Mouse (Mus musculus) fat pad, adult 2 months (tissue): ENCODE results near the gene Slc22a20.

ENCODE experiments used
- DNase-seq: peaks from one replicate; pipeline ENCODE4 v3.0.0-alpha.2; 2011; ENCODE audit warnings: low read depth, low spot score; ENCODE audit errors: extremely low read depth

The Slc22a20 gene

GRCm38 (mm10) chr19:5953201-5953770, 32.7 kb downstream of the Slc22a20 start:
- DNase-seq: no peak

GRCm38 (mm10) chr19:5952071-5952691, 33.8 kb downstream of the Slc22a20 start:
- no peak for DNase-seq

DNA sequence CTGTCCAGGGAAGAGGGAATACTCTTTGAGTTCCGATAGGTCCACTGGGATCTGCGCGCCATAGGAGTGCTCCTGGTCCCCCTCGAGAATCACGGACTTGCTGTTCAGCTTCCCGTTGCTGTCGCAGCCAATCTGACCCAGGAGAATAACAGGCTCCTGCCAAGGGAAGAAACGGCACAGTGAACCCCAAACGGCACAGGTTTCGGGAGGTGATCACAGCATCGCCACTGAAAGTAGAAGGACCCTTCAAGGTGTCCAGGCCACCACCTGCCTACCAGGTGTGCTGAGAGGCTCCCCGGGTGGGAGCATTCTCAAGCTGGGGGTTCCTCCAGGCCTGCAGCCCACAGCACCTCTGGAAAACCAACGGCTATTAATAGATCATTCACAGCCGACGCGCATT, 34.3 kb downstream of the Slc22a20 start:
- DNase-seq: no peak

- DNase-seq: no peak
Measured at GRCm38 (mm10) chr19:5950218-5950617, 35.7 kb downstream of the Slc22a20 start.

GRCm38 (mm10) chr19:5945891-5946290, 40.1 kb downstream of the Slc22a20 start:
- DNase-seq: no peak

- no peak for DNase-seq
Measured at GRCm38 (mm10) chr19:5945027-5945426, 40.9 kb downstream of the Slc22a20 start.

GRCm38 (mm10) chr19:5944145-5944544, 41.8 kb downstream of the Slc22a20 start:
- no peak for DNase-seq

GRCm38 (mm10) chr19:5943404-5943803, 42.5 kb downstream of the Slc22a20 start:
- DNase-seq: no peak

GRCm38 (mm10) chr19:5942581-5942980, 43.4 kb downstream of the Slc22a20 start:
- no peak for DNase-seq

DNA sequence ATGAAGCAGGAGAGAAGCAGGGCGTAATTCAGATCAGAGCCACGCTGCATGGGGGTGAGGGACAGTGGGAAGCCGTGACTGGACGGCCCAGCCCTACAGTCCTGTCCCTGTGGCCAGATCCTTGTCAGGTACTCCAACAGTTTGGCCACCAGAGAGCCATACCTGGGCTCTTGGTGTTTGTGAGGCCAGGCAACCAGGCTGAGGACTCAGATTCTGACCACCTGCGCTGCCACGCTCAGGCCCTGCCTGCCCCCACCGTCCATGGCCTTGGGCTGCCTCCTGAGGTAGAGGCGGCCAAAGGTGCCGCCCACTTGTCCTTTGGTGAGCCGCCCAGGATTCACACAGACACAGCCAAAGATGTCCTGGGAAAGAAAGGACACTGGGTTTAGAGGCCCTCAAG, 45.3 kb downstream of the Slc22a20 start:
- no peak for DNase-seq

DNA sequence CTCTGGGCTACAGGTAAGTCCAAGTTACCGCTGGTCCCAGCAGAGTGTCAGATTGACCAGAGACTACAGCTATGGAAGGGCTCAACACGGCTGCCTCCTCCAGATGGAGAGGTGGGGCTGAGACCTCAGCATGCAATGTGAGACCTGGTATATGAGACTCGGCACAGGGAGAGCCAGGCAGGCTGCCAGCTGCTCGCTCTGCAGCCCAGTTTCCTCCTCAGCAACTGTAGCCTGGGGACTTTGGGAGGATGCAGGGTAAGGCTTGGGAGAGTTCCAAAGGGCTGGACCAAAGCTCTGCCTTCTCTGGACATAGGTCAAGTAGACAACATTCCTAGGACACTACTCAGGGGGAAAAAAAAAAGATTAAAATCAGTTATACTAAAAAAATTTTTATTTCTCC, 45.8 kb downstream of the Slc22a20 start:
- no peak for DNase-seq

DNA sequence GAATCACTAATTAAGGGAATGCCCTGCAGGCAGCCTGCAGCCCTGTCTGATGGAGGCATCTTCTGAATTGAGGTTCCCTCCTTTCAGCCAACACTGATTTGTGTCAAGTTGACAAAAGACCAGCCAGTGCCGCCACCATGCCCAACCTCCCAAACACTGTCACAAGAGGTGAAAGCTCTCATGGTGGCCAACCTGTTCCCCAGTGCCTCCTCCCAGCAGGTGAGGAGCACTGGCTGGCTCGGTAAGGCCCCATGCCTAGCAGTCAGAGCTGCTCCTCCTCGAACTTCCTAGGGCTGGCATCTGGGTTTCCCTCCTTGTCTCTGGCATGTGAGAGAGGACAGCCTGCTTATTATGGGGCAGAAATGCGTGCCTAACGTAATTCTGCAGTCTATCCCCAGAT, 46.2 kb downstream of the Slc22a20 start:
- no peak for DNase-seq

GRCm38 (mm10) chr19:5938516-5938915, 47.4 kb downstream of the Slc22a20 start:
- no peak for DNase-seq

DNA sequence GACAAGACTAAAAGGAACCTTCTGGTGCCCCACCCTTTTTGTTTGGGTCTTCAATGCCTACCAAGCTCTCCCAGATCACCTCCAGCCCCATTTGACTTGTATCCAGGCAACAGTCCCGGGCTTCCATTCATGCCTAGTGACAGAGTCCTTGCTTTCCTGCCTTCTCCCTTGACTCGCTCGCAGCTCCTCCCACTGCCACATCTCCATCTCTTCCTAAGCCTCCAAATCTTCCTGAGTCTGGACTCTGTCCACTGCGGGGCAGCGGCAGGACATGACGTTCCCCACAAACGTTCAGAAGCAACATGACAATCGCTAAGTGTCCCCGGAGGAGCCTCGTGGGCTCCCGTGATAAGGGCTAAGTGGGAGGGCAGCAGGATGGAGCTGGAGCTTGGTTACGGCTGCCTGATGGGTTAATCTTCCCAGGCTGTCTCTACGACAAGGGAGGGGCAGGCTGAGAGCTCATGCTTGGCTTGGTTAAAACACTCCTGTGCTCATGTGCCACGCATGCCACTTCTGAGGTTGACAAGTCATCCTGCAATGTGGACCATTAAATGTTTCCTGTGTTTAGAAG, 48.0 kb downstream of the Slc22a20 start:
- no peak for DNase-seq

GRCm38 (mm10) chr19:5937095-5937835, 48.7 kb downstream of the Slc22a20 start:
- no peak for DNase-seq

- DNase-seq: no peak
Measured at GRCm38 (mm10) chr19:5935691-5936090, 50.3 kb downstream of the Slc22a20 start.

GRCm38 (mm10) chr19:5935266-5935665, 50.7 kb downstream of the Slc22a20 start:
- no peak for DNase-seq

GRCm38 (mm10) chr19:5929634-5930596, 56.0 kb downstream of the Slc22a20 start:
- DNase-seq: no peak

- DNase-seq: no peak
Measured at GRCm38 (mm10) chr19:5928546-5928945, 57.4 kb downstream of the Slc22a20 start.

- no peak for DNase-seq
Measured at GRCm38 (mm10) chr19:5928104-5928503, 57.8 kb downstream of the Slc22a20 start.

DNA sequence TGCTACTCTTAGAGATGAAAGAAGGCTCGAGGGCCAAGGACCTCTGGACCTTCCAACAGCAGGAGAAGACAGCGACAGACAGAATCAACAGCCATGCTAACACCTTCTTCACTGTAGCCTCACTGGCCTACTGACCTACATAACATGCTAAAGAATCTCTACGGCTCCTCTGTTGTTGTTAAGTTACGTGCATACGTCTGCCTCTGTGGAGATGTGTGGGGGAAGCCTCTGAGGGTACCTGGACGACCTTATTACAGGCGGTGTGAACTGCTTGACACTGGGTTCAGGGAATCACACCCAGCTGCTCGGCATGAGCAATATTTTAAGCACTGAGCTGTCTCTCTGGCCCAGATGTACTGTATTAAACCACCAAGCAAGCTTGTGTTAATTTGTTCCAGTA, 58.4 kb downstream of the Slc22a20 start:
- no peak for DNase-seq
